Mouse (Mus musculus) liver, adult 2 months (tissue): ENCODE data around the gene Tuba1a. TPM values are rescaled to one million over a fixed set of nuclear protein-coding genes. Genes with fewer than 3 reads are reported as not detected.

ENCODE experiments used
- DNase-seq: peaks from one replicate; pipeline ENCODE4 v3.0.0-alpha.2; 2011; ENCODE audit warnings: low read depth, low spot score; ENCODE audit errors: extremely low read depth
- H3K27ac ChIP-seq: fragments of 200-500 bp; replicated peaks from 2 replicates; pipeline ENCODE4 v1.5.1; 2012; ENCODE audit warnings: low read depth, mild to moderate bottlenecking, control low read depth, inconsistent platforms, low read length; ENCODE audit not compliant: insufficient read depth
- H3K27me3 ChIP-seq: fragments of 200-500 bp; 2 replicates; pipeline ENCODE4 v1.6.1; 2012; ENCODE audit warnings: mild to moderate bottlenecking, moderate library complexity, low read length, inconsistent platforms; ENCODE audit not compliant: control insufficient read depth, insufficient read depth
- H3K36me3 ChIP-seq: fragments of 200-500 bp; 2 replicates; pipeline ENCODE4 v1.6.1; 2012; ENCODE audit warnings: low read length, inconsistent platforms; ENCODE audit not compliant: control insufficient read depth, insufficient read depth
- H3K4me1 ChIP-seq: fragments of 200-500 bp; 2 replicates; pipeline ENCODE4 v1.6.1; 2011; ENCODE audit warnings: low read length; ENCODE audit not compliant: control insufficient read depth, insufficient read depth
- H3K4me3 ChIP-seq: fragments of 200-500 bp; 2 replicates; pipeline ENCODE4 v1.5.1; 2011; ENCODE audit warnings: low read depth, mild to moderate bottlenecking, control low read depth, low read length, moderate library complexity; ENCODE audit not compliant: insufficient read depth
- H3K79me2 ChIP-seq: fragments of 200-500 bp; 2 replicates; pipeline ENCODE4 v1.6.1; 2012; ENCODE audit warnings: inconsistent platforms, mild to moderate bottlenecking, low read length, moderate library complexity; ENCODE audit not compliant: control insufficient read depth, insufficient read depth
- H3K9ac ChIP-seq: fragments of 200-500 bp; 2 replicates; pipeline ENCODE4 v1.6.1; 2012; ENCODE audit warnings: low read depth, mild to moderate bottlenecking, control low read depth, inconsistent platforms, low read length
- CTCF ChIP-seq: fragments of 200-500 bp; IDR thresholded peaks from 2 replicates; pipeline ENCODE4 v1.5.1; 2011; ENCODE audit warnings: low read depth, low read length, control low read depth
- POLR2A ChIP-seq: fragments of 200-500 bp; IDR thresholded peaks from 2 replicates; pipeline ENCODE4 v1.6.1; 2011; ENCODE audit warnings: low read length, control low read depth; ENCODE audit not compliant: insufficient read depth; ENCODE audit errors: extremely low read depth
- WGBS: fragments of 180-500 bp; shearing (Covaris S2); methylation state at CpG from one replicate; pipeline ENCODE4 v1.1.7; 2018; 5-methylcytosine and 5-hydroxymethylcytosine counted together
- polyA plus RNA-seq: library from polyadenylated mRNA; depleted of rRNA; stranded (reverse); fragments of >200 nt; gene quantifications from 2 replicates; pipeline ENCODE4 v1.2.3, GENCODE M21; 2012; rRNA removed
- total RNA-seq: library from RNA; depleted of rRNA; stranded (reverse); fragments of >200 nt; gene quantifications from 2 replicates; pipeline ENCODE4 v1.2.3, GENCODE M21; 2014; rRNA removed

The Tuba1a gene
- total RNA-seq (8.4 and 12.9 TPM in 2 replicates), polyA plus RNA-seq (10.7 and 13.7 TPM in 2 replicates)

- TF ChIP-seq CTCF (no peak), POLR2A (peak; percentile 62)
- peak within 1 kb of the TSS; percentile 62 for H3K4me3 ChIP-seq
- peak within 1 kb of the TSS; percentile 51 for H3K27ac ChIP-seq
- H3K79me2 ChIP-seq: no peaks in the 10 kb centered on the region
- peak; percentile 30 for DNase-seq
- WGBS: 12% methylated on average over 28 of the region's 28 CpGs
- peak within 1 kb of the TSS; percentile 60 for H3K9ac ChIP-seq
- H3K27me3 ChIP-seq: no peaks in the 10 kb centered on the region; the same call in 1 of the 2 replicates
- no peaks in the 10 kb centered on the region for H3K36me3 ChIP-seq
- no peaks in the 10 kb centered on the region; the same call in 1 of the 2 replicates for H3K4me1 ChIP-seq
Observed at GRCm38 (mm10) chr15:98953401-98954356, at the start of gene Tuba1a, which contains the start of gene Gm49450. Gene Tuba1a (minus strand): TSS chr15:98953703. Gene Gm49450 (minus strand): TSS chr15:98953551.

DNA sequence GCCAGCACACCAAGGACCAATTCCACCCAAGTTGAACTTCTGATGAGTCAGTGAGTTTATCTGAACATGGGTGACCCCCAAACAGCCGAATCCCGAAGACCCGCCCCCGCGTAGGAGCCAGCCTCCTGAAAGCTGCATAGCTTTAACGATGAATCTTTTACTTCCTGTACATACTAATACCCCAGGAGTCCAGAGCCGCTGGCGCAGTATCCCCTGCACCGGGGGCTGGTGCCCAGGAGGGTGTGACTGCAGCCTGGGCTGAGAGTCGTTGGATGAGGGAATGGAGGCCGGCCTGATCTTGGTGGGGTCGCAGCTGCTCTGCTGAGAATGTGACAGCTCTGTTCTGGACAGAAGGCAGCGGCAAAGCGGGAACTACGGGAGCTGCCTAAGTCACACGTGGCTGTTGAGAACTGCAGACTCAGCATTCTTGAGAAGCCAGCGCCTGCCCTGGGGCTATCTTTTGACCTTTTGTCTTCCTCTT lies 48.0 kb upstream of the Tuba1a start:
- DNase-seq: no peak
- Histone ChIP-seq H3K27ac (no peak overlapping the region), H3K27me3 (no peaks in the 10 kb centered on the region), H3K4me1 (no peaks in the 10 kb centered on the region), H3K4me3 (peak overlapping the region; percentile 53; the same call in 1 of the 2 replicates), H3K36me3 (no peaks in the 10 kb centered on the region), H3K79me2 (no peaks in the 10 kb centered on the region), H3K9ac (peak overlapping the region; percentile 53)
- WGBS: 30% methylated on average over 17 of the region's 17 CpGs
- TF ChIP-seq CTCF (no peak), POLR2A (no peak)

- WGBS: 47% methylated on average over 14 of the region's 14 CpGs
- peak; percentile 27 for DNase-seq
Observed at GRCm38 (mm10) chr15:99000535-99001283, 47.2 kb upstream of the Tuba1a start.

DNA sequence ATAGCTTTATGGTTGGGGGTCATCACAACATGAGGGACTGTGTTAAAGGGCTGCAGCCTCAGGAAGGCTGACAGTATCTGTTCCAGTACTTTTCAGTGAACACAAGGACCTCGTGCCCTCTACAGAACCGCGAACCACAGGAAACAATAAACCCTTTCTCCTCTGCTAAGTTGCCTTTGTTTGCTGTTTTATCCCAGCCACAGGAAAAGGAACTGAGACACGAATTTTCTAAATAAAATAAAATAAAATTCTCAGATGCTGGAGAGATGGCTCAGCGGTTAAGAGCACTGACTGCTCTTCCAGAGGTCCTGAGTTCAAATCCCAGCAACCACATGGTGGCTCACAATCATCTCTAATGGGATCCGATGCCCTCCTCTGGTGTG lies 45.3 kb upstream of the Tuba1a start:
- no peak overlapping the region for H3K4me3 ChIP-seq
- H3K27ac ChIP-seq: no peak overlapping the region
- no peaks in the 10 kb centered on the region for H3K79me2 ChIP-seq
- no peaks in the 10 kb centered on the region for H3K27me3 ChIP-seq
- DNase-seq: no peak
- no peaks in the 10 kb centered on the region for H3K4me1 ChIP-seq
- 43% methylated on average over 6 of the region's 6 CpGs for whole genome bisulfite sequencing
- no peak overlapping the region for H3K9ac ChIP-seq
- TF ChIP-seq CTCF: no peak
- no peak for TF ChIP-seq POLR2A
- no peaks in the 10 kb centered on the region for H3K36me3 ChIP-seq

More at GRCm38 (mm10) chr15:99000535-99001283, 47.2 kb upstream of the Tuba1a start:
- Histone ChIP-seq H3K27me3 (no peaks in the 10 kb centered on the region), H3K27ac (no peak overlapping the region), H3K79me2 (no peaks in the 10 kb centered on the region), H3K4me1 (no peaks in the 10 kb centered on the region), H3K4me3 (no peak overlapping the region), H3K36me3 (no peaks in the 10 kb centered on the region), H3K9ac (no peak overlapping the region)
- TF ChIP-seq CTCF: peak; percentile 21; the same call in 1 of the 2 replicates
- TF ChIP-seq POLR2A: no peak

DNA sequence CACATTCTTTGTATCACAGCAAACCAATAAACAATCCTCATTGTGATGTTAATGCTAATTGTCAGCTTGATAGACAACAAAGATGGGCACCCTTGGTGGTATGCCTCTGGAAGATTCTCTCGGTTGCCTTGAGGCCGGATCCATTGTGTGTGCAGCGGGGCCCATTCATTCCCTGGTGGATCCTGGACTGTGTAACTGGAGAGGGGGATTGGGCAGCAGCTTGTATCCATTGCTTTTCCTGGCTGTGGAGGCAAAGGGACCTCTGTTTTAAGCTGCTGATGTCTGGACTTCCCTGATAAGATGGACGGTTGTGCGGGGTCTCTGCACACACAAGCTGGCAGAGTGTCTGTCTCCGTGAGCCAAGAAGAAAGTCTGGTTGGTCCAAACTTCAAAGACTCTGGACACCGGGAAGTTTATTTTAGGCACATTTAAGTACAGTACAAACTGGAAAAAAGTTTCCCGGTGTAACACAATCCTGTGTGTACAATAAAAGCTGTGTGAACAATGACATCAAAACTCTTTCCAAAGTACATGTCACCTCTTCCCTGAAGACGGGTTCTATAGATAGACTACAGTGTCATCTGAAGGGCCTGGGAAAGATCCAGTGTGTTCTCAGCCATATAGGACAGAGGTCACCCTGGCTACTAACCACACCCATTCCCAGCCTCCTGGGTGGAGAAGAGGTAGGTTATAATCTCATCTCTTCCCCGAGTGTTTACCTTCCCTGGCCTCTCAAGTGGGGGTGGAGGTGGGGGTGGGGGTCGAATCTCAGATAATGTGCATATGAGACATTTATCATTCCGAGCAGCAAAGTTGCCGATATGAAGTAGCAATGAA lies 44.7 kb upstream of the Tuba1a start:
- DNase-seq: no peak
- WGBS: 46% methylated on average over 13 of the region's 13 CpGs
- TF ChIP-seq CTCF (no peak), POLR2A (no peak)
- Histone ChIP-seq H3K36me3 (no peaks in the 10 kb centered on the region), H3K27me3 (no peaks in the 10 kb centered on the region), H3K4me1 (no peaks in the 10 kb centered on the region), H3K9ac (no peak overlapping the region), H3K4me3 (no peak overlapping the region), H3K79me2 (no peaks in the 10 kb centered on the region), H3K27ac (no peak overlapping the region)
